Mouse (Mus musculus) brain, adult 2 months (tissue): Measurements from ENCODE around the gene Gpatch3.

Experiments
- DNase-seq: peaks from one replicate; pipeline ENCODE4 v3.0.0; 2011; ENCODE audit warnings: low read depth, low spot score

Gpatch3 gene

GRCm38 (mm10) chr4:133619473-133620136 is 45.1 kb downstream of the Gpatch3 start:
- DNase-seq, result no peak

GRCm38 (mm10) chr4:133620668-133621067 is 46.1 kb downstream of the Gpatch3 start:
- DNase-seq, result no peak

GRCm38 (mm10) chr4:133622161-133622695 is 47.7 kb downstream of the Gpatch3 start:
- no peak for DNase-seq

GRCm38 (mm10) chr4:133624830-133625229 is 50.3 kb downstream of the Gpatch3 start:
- no peak for DNase-seq

GRCm38 (mm10) chr4:133625621-133626071 is 51.1 kb downstream of the Gpatch3 start:
- DNase-seq, result peak; percentile 20

- no peak for DNase-seq
Measured at GRCm38 (mm10) chr4:133626221-133626620, 51.7 kb downstream of the Gpatch3 start.

GRCm38 (mm10) chr4:133626621-133627020 is 52.1 kb downstream of the Gpatch3 start:
- no peak for DNase-seq

- peak; percentile 85 for DNase-seq
Measured at GRCm38 (mm10) chr4:133627039-133627438, 52.5 kb downstream of the Gpatch3 start.

GRCm38 (mm10) chr4:133628517-133628916 is 54.0 kb downstream of the Gpatch3 start:
- DNase-seq, result no peak

GRCm38 (mm10) chr4:133629191-133629590 is 54.6 kb downstream of the Gpatch3 start:
- DNase-seq, result no peak

GRCm38 (mm10) chr4:133630326-133630920 is 55.9 kb downstream of the Gpatch3 start:
- peak; percentile 83 for DNase-seq

GRCm38 (mm10) chr4:133631071-133631768 is 56.7 kb downstream of the Gpatch3 start:
- DNase-seq, result no peak

- DNase-seq, result no peak
Measured at GRCm38 (mm10) chr4:133631769-133632411, 57.3 kb downstream of the Gpatch3 start.

- DNase-seq, result peak; percentile 59
Measured at GRCm38 (mm10) chr4:133632483-133633327, 58.2 kb downstream of the Gpatch3 start.

- DNase-seq, result peak; percentile 90
Measured at GRCm38 (mm10) chr4:133633332-133634042, 58.9 kb downstream of the Gpatch3 start.
